Mouse (Mus musculus): ENCODE results near the gene Rhbdf1. TPM values are rescaled to one million over a fixed set of nuclear protein-coding genes. Genes with fewer than 3 reads are reported as not detected.

Gene Rhbdf1
- total and polyA plus RNA-seq, 2 experiments from 2014 or later, result 21.9 to 69.2 TPM

DNA sequence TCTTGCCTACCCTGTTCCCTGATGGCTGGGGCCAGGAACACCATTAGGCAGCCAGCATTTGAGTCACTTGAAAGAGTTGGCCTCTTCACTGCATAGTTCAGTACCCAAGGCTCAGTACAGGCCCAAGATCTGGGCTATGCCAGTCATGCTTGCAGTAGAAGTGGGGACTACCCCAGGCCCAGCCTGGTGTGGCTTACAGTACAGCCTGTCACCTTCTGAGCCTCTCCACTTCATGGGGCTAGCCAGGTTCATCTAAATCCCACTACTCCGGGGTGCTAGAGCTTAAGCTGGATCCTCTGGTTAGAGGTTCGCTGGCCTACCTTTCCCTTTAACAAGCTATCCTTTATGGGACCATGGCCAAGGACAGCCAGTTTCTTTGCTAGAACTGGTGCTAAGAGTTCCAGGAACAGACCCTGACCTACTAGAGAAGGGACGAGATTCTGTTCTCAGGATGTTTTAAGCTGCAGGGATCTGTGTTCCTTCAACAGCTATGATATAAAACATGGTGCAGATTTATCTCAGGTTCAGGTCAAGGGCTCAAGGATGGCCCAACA, 6.3 kb upstream of the Rhbdf1 start:
- H3K4me2 ChIP-seq (ENCODE audit: low read depth, low read length), result no peak overlapping the region
- H3K9ac ChIP-seq (replicated peaks; ENCODE audit: low read depth, low read length), result no peak overlapping the region
- TF ChIP-seq EP300 (IDR thresholded peaks at IDR 0.05; ENCODE audit: low read depth) (no peak), CTCF (IDR thresholded peaks at IDR 0.05; ENCODE audit: low read depth) (no peak)
- ATAC-seq (ENCODE audit: insufficient read depth, low read depth) (no peak), DNase-seq (ENCODE audit: low spot score) (no peak)
- no peaks in the 10 kb centered on the region for H3K27me3 ChIP-seq (ENCODE audit: control insufficient read depth, insufficient read depth, low read length)
- peaks cover 37% of the 10 kb centered on the region for H3K36me3 ChIP-seq (replicated peaks; ENCODE audit: control insufficient read depth, insufficient read depth, low read length)
- 80% methylated on average over 3 of the region's 3 CpGs for WGBS
- H3K27ac ChIP-seq (ENCODE audit: low read depth), result no peak overlapping the region
- H3K9me3 ChIP-seq (replicated peaks; ENCODE audit: control insufficient read depth, low read length), result no peaks in the 10 kb centered on the region
- no peak overlapping the region for H3K4me3 ChIP-seq (ENCODE audit: low read depth, low read length)
- H3K4me1 ChIP-seq (ENCODE audit: control insufficient read depth, insufficient read depth), result peaks cover 30% of the 10 kb centered on the region

DNA sequence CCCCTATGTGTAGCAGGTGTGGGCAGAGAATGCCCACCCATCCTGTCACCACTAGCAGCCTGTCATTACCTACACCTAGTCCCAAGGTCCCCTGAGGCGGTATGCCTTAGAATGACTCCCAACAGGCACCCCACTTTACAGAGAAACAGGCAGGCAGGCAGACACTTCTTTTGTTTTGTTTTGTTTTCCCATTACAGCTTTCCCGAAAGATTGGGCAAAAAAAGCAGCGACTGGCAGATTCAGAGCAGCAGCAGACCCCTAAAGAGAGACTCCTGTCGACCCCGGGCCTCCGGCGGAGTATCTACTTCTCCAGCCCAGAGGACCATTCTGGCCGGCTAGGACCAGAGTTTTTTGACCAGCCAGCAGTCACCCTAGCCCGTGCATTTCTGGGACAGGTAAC, 5.5 kb upstream of the Rhbdf1 start:
- no peak for ATAC-seq (ENCODE audit: insufficient read depth, low read depth)
- no peaks in the 10 kb centered on the region for H3K27me3 ChIP-seq (ENCODE audit: control insufficient read depth, insufficient read depth, low read length)
- peaks cover 38% of the 10 kb centered on the region for H3K4me1 ChIP-seq (ENCODE audit: control insufficient read depth, insufficient read depth)
- H3K27ac ChIP-seq (ENCODE audit: low read depth), result no peak overlapping the region
- H3K9me3 ChIP-seq (replicated peaks; ENCODE audit: control insufficient read depth, low read length), result no peaks in the 10 kb centered on the region
- H3K4me2 ChIP-seq (ENCODE audit: low read depth, low read length), result no peak overlapping the region
- no peak for DNase-seq (ENCODE audit: low spot score)
- H3K4me3 ChIP-seq (ENCODE audit: low read depth, low read length), result no peak overlapping the region
- no peak overlapping the region for H3K9ac ChIP-seq (replicated peaks; ENCODE audit: low read depth, low read length)
- 82% methylated on average over 9 of the region's 9 CpGs for WGBS
- TF ChIP-seq CTCF (IDR thresholded peaks at IDR 0.05; ENCODE audit: low read depth), result no peak
- no peak for TF ChIP-seq EP300 (IDR thresholded peaks at IDR 0.05; ENCODE audit: low read depth)
- peaks cover 30% of the 10 kb centered on the region for H3K36me3 ChIP-seq (replicated peaks; ENCODE audit: control insufficient read depth, insufficient read depth, low read length)

DNA sequence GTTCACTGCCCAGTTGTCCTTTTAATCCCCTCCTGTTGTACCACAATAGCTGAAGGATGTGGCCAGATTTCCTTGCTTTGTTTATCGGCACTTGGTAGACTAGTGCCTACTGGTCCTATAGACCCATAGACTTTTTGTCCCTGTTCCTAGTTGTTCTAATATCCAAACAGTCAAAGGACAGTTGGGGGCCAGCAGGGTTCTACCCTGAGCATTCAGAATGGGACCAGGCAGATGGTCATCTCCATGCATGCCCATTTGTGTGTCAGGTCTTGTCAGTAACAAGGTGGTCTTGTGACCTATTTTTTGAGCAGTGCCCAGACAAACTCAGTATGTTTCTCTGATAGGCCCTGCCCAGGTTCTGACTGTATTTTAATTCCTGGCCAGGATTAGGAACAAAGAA, 4.9 kb upstream of the Rhbdf1 start:
- no peak for TF ChIP-seq CTCF (IDR thresholded peaks at IDR 0.05; ENCODE audit: low read depth)
- no peak for TF ChIP-seq EP300 (IDR thresholded peaks at IDR 0.05; ENCODE audit: low read depth)
- H3K4me1 ChIP-seq (ENCODE audit: control insufficient read depth, insufficient read depth), result peaks cover 42% of the 10 kb centered on the region
- ATAC-seq (ENCODE audit: insufficient read depth, low read depth), result no peak

DNA sequence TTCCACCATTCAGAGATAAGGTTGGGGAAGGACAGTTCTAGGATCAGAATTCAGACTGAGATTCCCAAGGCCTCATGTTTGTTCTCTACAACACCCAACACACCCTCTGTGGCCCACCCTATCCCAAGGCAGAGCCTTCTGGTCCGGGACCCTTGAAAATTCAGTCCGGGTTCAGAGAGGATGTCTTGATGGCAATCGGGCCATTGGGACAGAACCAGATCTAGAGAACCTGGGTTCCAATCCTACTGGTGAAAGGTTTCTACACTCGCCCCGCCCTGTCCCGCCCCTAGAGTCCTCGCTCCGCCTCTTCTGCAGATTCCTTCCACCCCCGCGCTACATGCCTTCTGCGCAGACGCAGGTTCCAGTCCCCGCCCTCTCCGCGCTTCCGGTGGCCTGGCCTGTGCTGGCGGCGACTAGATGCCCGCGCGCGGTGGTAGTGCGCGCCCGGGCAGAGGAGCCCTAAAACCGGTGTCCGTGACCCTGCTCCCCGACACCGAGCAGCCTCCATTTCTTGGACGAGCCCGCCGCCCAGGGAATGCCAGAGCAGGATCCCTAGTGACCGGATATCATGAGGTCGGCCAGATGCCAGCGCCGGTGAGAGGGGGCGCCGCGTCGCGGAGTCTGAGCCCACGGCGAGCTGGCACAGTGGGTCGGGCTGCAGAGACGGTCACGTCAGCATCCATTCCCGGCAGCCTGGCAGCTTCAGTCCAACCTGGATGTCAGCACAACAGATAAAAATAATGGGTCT, 4.2 kb upstream of the Rhbdf1 start, which contains the start of gene Mpg:
Mpg (plus strand) TSS at position 382 of the 748 bp plus-strand sequence.
- Histone ChIP-seq H3K27me3 (ENCODE audit: control insufficient read depth, insufficient read depth, low read length) (no peaks in the 10 kb centered on the region), H3K4me1 (ENCODE audit: control insufficient read depth, insufficient read depth) (peaks cover 42% of the 10 kb centered on the region), H3K27ac (ENCODE audit: low read depth) (peak within 1 kb of the TSS; percentile 89), H3K4me2 (ENCODE audit: low read depth, low read length) (peak within 1 kb of the TSS; percentile 80), H3K9me3 (replicated peaks; ENCODE audit: control insufficient read depth, low read length) (no peaks in the 10 kb centered on the region), H3K4me3 (ENCODE audit: low read depth, low read length) (peak within 1 kb of the TSS; percentile 75), H3K9ac (replicated peaks; ENCODE audit: low read depth, low read length) (peak within 1 kb of the TSS; percentile 70), H3K36me3 (replicated peaks; ENCODE audit: control insufficient read depth, insufficient read depth, low read length) (peaks cover 18% of the 10 kb centered on the region)
- DNase-seq (ENCODE audit: low spot score), result peak; percentile 89
- no peak for TF ChIP-seq CTCF (IDR thresholded peaks at IDR 0.05; ENCODE audit: low read depth)
- no peak; the same call in 1 of the 2 replicates for TF ChIP-seq EP300 (IDR thresholded peaks at IDR 0.05; ENCODE audit: low read depth)
- peak; percentile 83 for ATAC-seq (ENCODE audit: insufficient read depth, low read depth)
- WGBS, result 5% methylated on average over 47 of the region's 47 CpGs

More for the DNA sequence above, 4.9 kb upstream of the Rhbdf1 start:
- H3K27ac ChIP-seq (ENCODE audit: low read depth), result peak overlapping the region; percentile 89; the same call in 1 of the 2 replicates
- DNase-seq (ENCODE audit: low spot score), result no peak
- H3K27me3 ChIP-seq (ENCODE audit: control insufficient read depth, insufficient read depth, low read length), result no peaks in the 10 kb centered on the region
- peaks cover 25% of the 10 kb centered on the region for H3K36me3 ChIP-seq (replicated peaks; ENCODE audit: control insufficient read depth, insufficient read depth, low read length)
- peak overlapping the region; percentile 80 for H3K4me2 ChIP-seq (ENCODE audit: low read depth, low read length)
- peak overlapping the region; percentile 75 for H3K4me3 ChIP-seq (ENCODE audit: low read depth, low read length)
- WGBS, result 38% methylated on average over 1 of the region's 1 CpGs
- H3K9ac ChIP-seq (replicated peaks; ENCODE audit: low read depth, low read length), result peak overlapping the region; percentile 70; the same call in 1 of the 2 replicates
- no peaks in the 10 kb centered on the region for H3K9me3 ChIP-seq (replicated peaks; ENCODE audit: control insufficient read depth, low read length)

DNA sequence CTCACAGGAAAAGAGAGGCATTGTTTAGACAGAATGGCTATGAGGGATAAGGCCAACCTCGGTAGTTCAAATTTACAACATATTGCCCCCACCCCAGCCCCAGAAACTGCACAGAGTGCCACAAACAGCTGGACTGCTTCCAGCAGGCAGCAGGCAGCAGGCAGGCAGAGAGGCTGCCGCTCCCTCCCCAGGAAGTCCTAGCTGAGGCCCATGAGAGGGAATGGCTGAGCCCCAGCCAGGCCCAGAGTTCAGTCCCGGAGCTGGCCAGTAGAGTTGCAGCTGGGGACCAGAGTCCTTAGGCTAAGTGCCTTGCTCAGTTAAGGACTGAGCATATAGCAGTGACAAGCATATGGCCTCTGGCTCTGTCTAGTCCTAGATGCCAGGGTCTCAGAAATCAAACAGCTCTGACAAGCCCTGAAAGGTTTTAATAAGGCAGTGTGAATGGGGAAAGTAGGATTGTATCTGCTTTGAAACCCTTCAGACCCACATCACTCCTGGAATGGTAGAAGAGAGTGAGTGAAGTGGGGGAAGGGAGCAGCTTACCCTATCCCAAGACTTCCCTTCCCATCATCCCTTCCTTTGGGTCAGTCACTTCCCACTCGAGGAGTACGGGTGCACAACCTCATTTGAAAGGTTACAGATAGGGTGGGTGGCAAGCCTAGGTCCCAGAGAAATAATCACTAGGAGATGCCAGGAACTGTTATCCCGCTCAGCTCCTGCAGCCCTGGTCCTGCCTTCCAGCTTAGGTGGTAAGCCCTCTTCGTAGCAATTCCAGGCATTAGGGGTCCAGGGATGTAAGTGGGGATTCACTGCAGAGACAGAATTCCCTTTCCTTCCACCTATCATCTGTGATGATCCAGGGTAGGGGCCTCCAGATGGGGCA, 3.4 kb upstream of the Rhbdf1 start:
- Histone ChIP-seq H3K9ac (replicated peaks; ENCODE audit: low read depth, low read length) (0 out of 2 replicates have a peak overlapping the region, but pooled peaks have one; percentile 5), H3K4me2 (ENCODE audit: low read depth, low read length) (peak overlapping the region; percentile 7; the same call in 1 of the 2 replicates), H3K4me3 (ENCODE audit: low read depth, low read length) (no peak overlapping the region), H3K27me3 (ENCODE audit: control insufficient read depth, insufficient read depth, low read length) (no peaks in the 10 kb centered on the region), H3K4me1 (ENCODE audit: control insufficient read depth, insufficient read depth) (peaks cover 47% of the 10 kb centered on the region), H3K36me3 (replicated peaks; ENCODE audit: control insufficient read depth, insufficient read depth, low read length) (peaks cover 9% of the 10 kb centered on the region), H3K27ac (ENCODE audit: low read depth) (peak overlapping the region; percentile 89), H3K9me3 (replicated peaks; ENCODE audit: control insufficient read depth, low read length) (no peaks in the 10 kb centered on the region)
- no peak for TF ChIP-seq EP300 (IDR thresholded peaks at IDR 0.05; ENCODE audit: low read depth)
- no peak for TF ChIP-seq CTCF (IDR thresholded peaks at IDR 0.05; ENCODE audit: low read depth)
- WGBS, result 43% methylated on average over 7 of the region's 7 CpGs
- DNase-seq (ENCODE audit: low spot score) (peak; percentile 43), ATAC-seq (ENCODE audit: insufficient read depth, low read depth) (0 out of 2 replicates have a peak, but pooled peaks have one; percentile 4)

Measured in heart, postnatal 0 days (tissue).